Mouse (Mus musculus) gastrocnemius, postnatal 36 days (tissue): ENCODE results near the gene Paxbp1. TPM values are rescaled to one million over a fixed set of nuclear protein-coding genes. Genes with fewer than 3 reads are reported as not detected.

Experiments
- DNase-seq, 2 experiments: peaks; one replicate each; pipeline ENCODE4 v3.0.0; 2022
- intact Hi-C: fragments of 180-260 bp; cut with DNase I; formaldehyde crosslinking; loops from one replicate; pipeline ENCODE4 v1.15.1; 2025
- total RNA-seq, 2 experiments: library from RNA; stranded (reverse); gene quantifications; 2 replicates each; pipeline ENCODE4 v1.2.3; 2021

Paxbp1 gene
- total RNA-seq, 2 experiments from 2014 or later = 8.5 to 11.5 TPM

GRCm38 (mm10) chr16:91004915-91005538 lies 39.3 kb downstream of the Paxbp1 start:
- DNase-seq = no peak
- intact Hi-C loops = no loop called here

DNA sequence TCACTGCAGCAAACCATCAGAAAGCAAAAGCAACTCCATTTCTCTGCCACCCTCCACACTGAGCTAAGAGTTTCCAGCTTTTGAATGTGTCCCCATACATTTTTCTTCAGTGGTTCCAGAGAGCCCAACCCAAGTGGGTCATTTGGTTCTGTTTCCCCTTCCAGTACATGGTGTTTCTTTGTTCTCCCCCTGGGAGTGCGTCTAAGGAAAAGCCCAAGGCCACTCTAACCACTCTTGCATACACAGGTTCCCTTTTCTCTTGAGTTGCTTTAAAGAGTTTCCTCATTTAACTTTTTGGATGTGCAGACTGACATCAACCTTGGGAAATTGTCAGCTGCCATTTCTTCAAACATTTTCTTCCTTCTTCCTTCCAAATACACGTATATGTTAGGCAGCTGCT lies 43.2 kb downstream of the Paxbp1 start:
- no peak for DNase-seq
- intact Hi-C loops = no loop called here

DNA sequence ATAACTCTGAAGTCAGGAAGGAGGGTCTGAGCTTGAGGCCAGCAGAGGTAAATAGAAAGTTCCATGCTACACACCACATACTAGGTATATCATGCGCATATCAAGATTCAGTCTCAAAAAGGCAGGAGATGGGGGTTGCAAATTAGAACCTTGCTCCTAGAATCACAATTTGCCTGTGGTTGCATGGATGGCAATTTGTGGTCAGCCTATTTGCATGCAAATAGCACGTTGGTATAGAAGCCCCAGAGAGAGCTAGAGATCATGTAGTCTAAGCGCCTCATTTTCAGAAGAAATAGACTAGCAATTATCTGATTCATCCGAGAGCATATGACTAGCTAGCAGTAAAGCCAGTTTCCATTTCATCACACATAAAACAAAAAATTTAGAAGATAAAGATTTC lies 44.5 kb downstream of the Paxbp1 start:
- no peak for DNase-seq
- intact Hi-C loops = no loop called here

DNA sequence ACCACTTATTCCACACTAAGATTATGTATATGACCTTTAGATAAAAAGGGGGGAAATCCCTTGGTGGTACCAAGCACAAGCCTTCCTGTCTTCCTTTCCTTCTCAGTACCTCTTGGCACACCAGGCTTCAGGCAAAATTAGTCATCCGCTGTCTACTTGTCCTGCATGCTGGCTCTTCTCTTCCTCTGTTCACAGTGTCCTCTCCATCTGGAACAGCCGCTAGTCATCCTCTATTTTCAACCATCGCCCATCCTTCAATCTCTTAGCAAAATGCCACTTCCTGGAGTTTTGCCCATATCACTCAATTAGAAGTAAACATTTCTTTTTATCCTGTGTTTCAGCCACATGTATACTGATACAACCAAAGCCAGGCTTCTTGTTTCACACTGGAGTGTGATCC lies 46.5 kb downstream of the Paxbp1 start:
- DNase-seq = no peak
- intact Hi-C loops = no loop called here

GRCm38 (mm10) chr16:90996327-90997243 lies 47.8 kb downstream of the Paxbp1 start:
- intact Hi-C loops = no loop called here
- DNase-seq = no peak

- no peak for DNase-seq
- intact Hi-C loops = no loop called here
These were observed 48.8 kb downstream of the Paxbp1 start for GRCm38 (mm10) chr16:90995498-90995897.

DNA sequence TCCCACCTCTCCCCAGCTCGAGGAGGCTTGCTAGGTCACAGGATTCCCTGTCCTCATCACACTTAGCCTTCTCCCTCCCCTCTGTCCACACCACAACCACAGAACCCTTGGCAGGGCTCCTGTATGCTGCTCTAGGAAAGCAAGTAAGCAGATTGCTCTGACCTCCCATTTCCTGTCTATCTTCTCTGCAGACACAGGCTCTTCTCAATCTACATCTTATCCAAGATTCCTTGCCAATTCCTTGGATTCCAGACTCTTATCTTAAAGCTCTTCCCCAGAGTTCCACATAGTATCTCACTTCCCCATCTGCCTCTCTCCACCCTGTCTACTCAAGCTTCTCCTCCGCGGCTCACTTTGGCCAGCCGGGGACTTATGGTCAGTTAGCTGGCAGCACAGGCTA lies 49.3 kb downstream of the Paxbp1 start:
- no peak for DNase-seq
- intact Hi-C loops = no loop called here

DNA sequence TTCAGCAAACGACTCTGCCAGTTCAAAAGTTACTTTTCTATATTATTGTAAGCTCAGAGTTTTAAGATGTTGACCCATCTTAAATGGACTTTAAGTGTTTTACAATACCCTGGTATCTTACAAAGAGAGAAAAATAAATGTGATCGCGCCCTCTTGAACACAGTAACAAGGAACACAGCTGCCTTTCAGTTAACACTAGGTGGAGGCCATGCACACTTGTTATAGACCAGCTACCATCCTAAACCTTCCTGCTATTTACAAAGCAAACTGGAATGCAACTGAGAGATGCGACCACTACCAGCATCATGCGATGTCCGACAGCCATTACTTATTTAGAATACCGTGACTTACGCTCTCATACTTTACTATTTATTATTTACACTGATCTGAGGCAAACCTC lies 55.2 kb downstream of the Paxbp1 start:
- intact Hi-C loops = no loop called here

DNA sequence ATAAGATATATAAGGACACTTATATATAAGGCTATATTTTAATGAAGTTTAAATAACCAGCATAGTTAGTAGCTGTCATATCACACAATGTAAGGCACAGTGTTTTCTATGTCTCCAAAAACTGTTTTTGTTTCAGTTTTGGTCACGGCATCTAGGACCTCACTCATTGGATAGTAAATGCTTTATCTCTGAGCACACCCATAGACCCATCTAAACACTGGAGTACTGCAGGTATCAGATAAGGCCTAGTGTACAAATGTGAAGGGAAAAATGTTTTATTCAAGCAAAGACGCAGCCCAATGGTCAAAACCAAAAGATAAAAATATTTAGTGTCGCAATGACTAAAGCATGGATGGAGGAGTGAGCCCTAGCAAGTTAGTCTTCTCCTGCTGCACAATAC lies 55.7 kb downstream of the Paxbp1 start:
- intact Hi-C loops = no loop called here
- DNase-seq = no peak

More for the DNA sequence above, 55.2 kb downstream of the Paxbp1 start:
- no peak for DNase-seq

- no peak for DNase-seq
- intact Hi-C loops = no loop called here
These were observed 56.3 kb downstream of the Paxbp1 start for GRCm38 (mm10) chr16:90988039-90988438.

DNA sequence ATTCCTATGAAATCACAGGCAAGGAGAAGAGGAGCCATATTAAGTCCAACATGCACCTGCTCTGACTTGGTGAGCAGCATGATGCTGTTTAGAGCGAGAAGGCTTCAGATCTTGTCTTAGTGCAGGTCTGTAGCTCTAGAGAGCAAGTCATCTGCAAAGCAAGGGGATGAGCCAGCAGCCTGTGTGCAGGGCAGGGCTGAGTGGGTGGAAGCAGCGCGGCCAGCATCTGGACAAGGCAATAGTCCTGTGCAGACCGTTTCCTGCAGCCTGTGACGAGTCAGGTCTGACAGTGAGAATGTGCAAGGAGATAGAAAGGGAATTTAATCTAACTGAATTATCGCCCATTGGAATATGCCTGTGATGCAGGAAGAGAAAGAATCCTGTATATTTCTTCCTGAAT lies 73.3 kb downstream of the Paxbp1 start:
- no peak for DNase-seq
- intact Hi-C loops = no loop called here

DNA sequence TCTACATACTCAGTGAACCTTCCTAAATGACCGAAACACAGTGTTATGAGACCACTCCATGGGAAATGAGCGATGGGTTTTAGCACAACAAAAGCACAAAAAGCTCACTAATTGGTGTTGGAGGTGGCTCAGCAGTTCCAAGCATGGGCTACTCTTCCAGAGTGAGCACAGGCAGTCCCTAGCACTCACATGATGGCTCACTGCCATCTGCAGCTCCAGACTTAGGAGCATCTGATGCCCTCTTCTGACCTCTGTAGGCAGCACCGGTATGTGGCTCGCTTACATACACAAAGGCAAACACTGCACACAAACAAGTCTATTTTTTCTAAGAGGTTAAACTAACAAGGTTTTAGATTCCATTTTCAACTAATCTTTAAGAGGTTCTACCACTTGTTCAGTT lies 78.1 kb downstream of the Paxbp1 start:
- intact Hi-C loops = no loop called here
- no peak for DNase-seq

- intact Hi-C loops = no loop called here
These were observed 80.0 kb downstream of the Paxbp1 start for GRCm38 (mm10) chr16:90964302-90964701.

More at GRCm38 (mm10) chr16:90964302-90964701, 80.0 kb downstream of the Paxbp1 start:
- DNase-seq = no peak

Other genes with a start within 250 kb of the Paxbp1 start
- 1 to 10 TPM; 3.9 to 5.0 TPM for gene Urb1, start 234.1 kb downstream of the Paxbp1 start, total RNA-seq
- gene Eva1c, start 217.8 kb downstream of the Paxbp1 start, total RNA-seq = under 1 TPM in 1 of 2 experiments, not detected in 1; 0.30 TPM
- 10 to 100 TPM; 27.2 to 32.5 TPM for gene Cfap298, start 109.4 kb downstream of the Paxbp1 start, total RNA-seq
- gene Synj1, start 33.2 kb downstream of the Paxbp1 start, total RNA-seq = 10 to 100 TPM; 11.2 to 11.5 TPM
- under 1 TPM; 0.32 to 0.74 TPM for gene 4932438H23Rik, start 50.6 kb upstream of the Paxbp1 start, total RNA-seq
- not detected for gene Olig2, start 180.9 kb upstream of the Paxbp1 start, total RNA-seq
- not detected for gene Olig1, start 225.2 kb upstream of the Paxbp1 start, total RNA-seq